Mouse (Mus musculus): ENCODE results near the gene Atp6v0a2. TPM values are rescaled to one million over a fixed set of nuclear protein-coding genes. Genes with fewer than 3 reads are reported as not detected.
"Not testable (repeated sequence)": the region's sequence is repeated elsewhere in the genome, so short reads cannot be mapped to it uniquely, and the experiment has no call there.

Atp6v0a2 gene
- 32.0 and 33.1 TPM in 2 replicates for polyA plus RNA-seq (2015; fragmentation: Nextera tagmentation; extraction: Ambion mirVana)

- Histone ChIP-seq H3K36me3 (ENCODE audit: control insufficient read depth, insufficient read depth, low read length) (peaks cover 2% of the 10 kb centered on the region; the same call in 1 of the 2 replicates), H3K9me3 (replicated peaks; ENCODE audit: control insufficient read depth, low read length, poor library complexity, severe bottlenecking) (no peaks in the 10 kb centered on the region), H3K27me3 (ENCODE audit: control insufficient read depth, insufficient read depth, low read depth, low read length) (no peaks in the 10 kb centered on the region), H3K9ac (ENCODE audit: low read depth, low read length) (peak within 1 kb of the TSS; percentile 93), H3K4me3 (ENCODE audit: low read depth, low read length) (peak within 1 kb of the TSS; percentile 97), H3K27ac (ENCODE audit: low read length) (peak within 1 kb of the TSS; percentile 72), H3K4me1 (ENCODE audit: control insufficient read depth, insufficient read depth, low read length) (peaks cover 19% of the 10 kb centered on the region), H3K4me2 (ENCODE audit: low read length) (peak within 1 kb of the TSS; percentile 86)
- peak; percentile 97 for ATAC-seq
- WGBS = under 1% methylated on average over 58 of the region's 58 CpGs
Measured at GRCm38 (mm10) chr5:124628448-124629363, at the start of gene Atp6v0a2. TSS of gene Atp6v0a2 (plus strand) at chr5:124628576.

- H3K9ac ChIP-seq (ENCODE audit: low read depth, low read length) = peak within 1 kb of the TSS; percentile 81
- WGBS = 1% methylated on average over 51 of the region's 51 CpGs
- ATAC-seq = peak; percentile 92
- H3K4me2 ChIP-seq (ENCODE audit: low read length) = peak within 1 kb of the TSS; percentile 99
- H3K36me3 ChIP-seq (ENCODE audit: control insufficient read depth, insufficient read depth, low read length) = peaks cover 19% of the 10 kb centered on the region
- H3K27ac ChIP-seq (ENCODE audit: low read length) = peak within 1 kb of the TSS; percentile 43
- H3K9me3 ChIP-seq (replicated peaks; ENCODE audit: control insufficient read depth, low read length, poor library complexity, severe bottlenecking) = no peaks in the 10 kb centered on the region
- H3K4me3 ChIP-seq (ENCODE audit: low read depth, low read length) = peak within 1 kb of the TSS; percentile 82
- H3K4me1 ChIP-seq (ENCODE audit: control insufficient read depth, insufficient read depth, low read length) = peaks cover 25% of the 10 kb centered on the region
- no peaks in the 10 kb centered on the region for H3K27me3 ChIP-seq (ENCODE audit: control insufficient read depth, insufficient read depth, low read depth, low read length)
Measured at GRCm38 (mm10) chr5:124578633-124579317, 49.6 kb upstream of the Atp6v0a2 start, which contains the start of the genes Eif2b1 and Gtf2h3. TSS of gene Eif2b1 (minus strand) at chr5:124579131. TSS of gene Gtf2h3 (plus strand) at chr5:124579140.

- no peak overlapping the region for H3K9ac ChIP-seq (ENCODE audit: low read depth, low read length)
- no peaks in the 10 kb centered on the region for H3K9me3 ChIP-seq (replicated peaks; ENCODE audit: control insufficient read depth, low read length, poor library complexity, severe bottlenecking)
- peaks cover 25% of the 10 kb centered on the region for H3K4me1 ChIP-seq (ENCODE audit: control insufficient read depth, insufficient read depth, low read length)
- H3K4me3 ChIP-seq (ENCODE audit: low read depth, low read length) = no peak overlapping the region
- WGBS = 90% methylated on average over 5 of the region's 5 CpGs
- peaks cover 21% of the 10 kb centered on the region for H3K36me3 ChIP-seq (ENCODE audit: control insufficient read depth, insufficient read depth, low read length)
- ATAC-seq = no peak
- H3K27ac ChIP-seq (ENCODE audit: low read length) = no peak overlapping the region
- H3K4me2 ChIP-seq (ENCODE audit: low read length) = no peak overlapping the region
- H3K27me3 ChIP-seq (ENCODE audit: control insufficient read depth, insufficient read depth, low read depth, low read length) = no peaks in the 10 kb centered on the region
Measured at GRCm38 (mm10) chr5:124582515-124582914, 45.9 kb upstream of the Atp6v0a2 start.

- Histone ChIP-seq H3K4me1 (ENCODE audit: control insufficient read depth, insufficient read depth, low read length) (no peaks in the 10 kb centered on the region), H3K4me2 (ENCODE audit: low read length) (no peak overlapping the region), H3K9me3 (replicated peaks; ENCODE audit: control insufficient read depth, low read length, poor library complexity, severe bottlenecking) (no peaks in the 10 kb centered on the region), H3K9ac (ENCODE audit: low read depth, low read length) (no peak overlapping the region), H3K4me3 (ENCODE audit: low read depth, low read length) (no peak overlapping the region), H3K36me3 (ENCODE audit: control insufficient read depth, insufficient read depth, low read length) (peaks cover 56% of the 10 kb centered on the region), H3K27me3 (ENCODE audit: control insufficient read depth, insufficient read depth, low read depth, low read length) (no peaks in the 10 kb centered on the region), H3K27ac (ENCODE audit: low read length) (no peak overlapping the region)
- no peak for ATAC-seq
- 97% methylated on average over 3 of the region's 3 CpGs for WGBS
Measured at GRCm38 (mm10) chr5:124592768-124593167, 35.6 kb upstream of the Atp6v0a2 start.

- Histone ChIP-seq H3K9me3 (replicated peaks; ENCODE audit: control insufficient read depth, low read length, poor library complexity, severe bottlenecking) (no peaks in the 10 kb centered on the region), H3K9ac (ENCODE audit: low read depth, low read length) (peak overlapping the region; percentile 79), H3K4me3 (ENCODE audit: low read depth, low read length) (peak overlapping the region; percentile 94), H3K4me1 (ENCODE audit: control insufficient read depth, insufficient read depth, low read length) (peaks cover 13% of the 10 kb centered on the region), H3K4me2 (ENCODE audit: low read length) (peak overlapping the region; percentile 96), H3K27me3 (ENCODE audit: control insufficient read depth, insufficient read depth, low read depth, low read length) (no peaks in the 10 kb centered on the region), H3K36me3 (ENCODE audit: control insufficient read depth, insufficient read depth, low read length) (peaks cover 26% of the 10 kb centered on the region), H3K27ac (ENCODE audit: low read length) (peak overlapping the region; percentile 66)
- ATAC-seq = peak; percentile 100
- 6% methylated on average over 30 of the region's 30 CpGs for WGBS
Measured at GRCm38 (mm10) chr5:124598224-124599174, 29.9 kb upstream of the Atp6v0a2 start.

GRCm38 (mm10) chr5:124599726-124600125 is 28.6 kb upstream of the Atp6v0a2 start:
- ATAC-seq; H3K9me3 ChIP-seq (replicated peaks; ENCODE audit: control insufficient read depth, low read length, poor library complexity, severe bottlenecking); H3K27ac ChIP-seq (ENCODE audit: low read length); H3K27me3 ChIP-seq (ENCODE audit: control insufficient read depth, insufficient read depth, low read depth, low read length); H3K4me3 ChIP-seq (ENCODE audit: low read depth, low read length); H3K9ac ChIP-seq (ENCODE audit: low read depth, low read length): not testable (repeated sequence)
- Histone ChIP-seq H3K4me2 (ENCODE audit: low read length) (peak overlapping the region; percentile 96), H3K36me3 (ENCODE audit: control insufficient read depth, insufficient read depth, low read length) (peaks cover 18% of the 10 kb centered on the region), H3K4me1 (ENCODE audit: control insufficient read depth, insufficient read depth, low read length) (peaks cover 13% of the 10 kb centered on the region)
- 62% methylated on average over 8 of the region's 8 CpGs for WGBS

- H3K4me1 ChIP-seq (ENCODE audit: control insufficient read depth, insufficient read depth, low read length) = peaks cover 13% of the 10 kb centered on the region
- no peaks in the 10 kb centered on the region for H3K9me3 ChIP-seq (replicated peaks; ENCODE audit: control insufficient read depth, low read length, poor library complexity, severe bottlenecking)
- no peak overlapping the region for H3K27ac ChIP-seq (ENCODE audit: low read length)
- no peaks in the 10 kb centered on the region for H3K27me3 ChIP-seq (ENCODE audit: control insufficient read depth, insufficient read depth, low read depth, low read length)
- 74% methylated on average over 5 of the region's 5 CpGs for WGBS
- no peak overlapping the region for H3K4me2 ChIP-seq (ENCODE audit: low read length)
- no peak overlapping the region for H3K4me3 ChIP-seq (ENCODE audit: low read depth, low read length)
- H3K36me3 ChIP-seq (ENCODE audit: control insufficient read depth, insufficient read depth, low read length) = no peaks in the 10 kb centered on the region
- H3K9ac ChIP-seq (ENCODE audit: low read depth, low read length) = no peak overlapping the region
- ATAC-seq = no peak
Measured at GRCm38 (mm10) chr5:124602349-124602748, 26.0 kb upstream of the Atp6v0a2 start.

GRCm38 (mm10) chr5:124604296-124604695 is 24.1 kb upstream of the Atp6v0a2 start:
- H3K9me3 ChIP-seq (replicated peaks; ENCODE audit: control insufficient read depth, low read length, poor library complexity, severe bottlenecking) = no peaks in the 10 kb centered on the region
- peaks cover 2% of the 10 kb centered on the region; the same call in 1 of the 2 replicates for H3K36me3 ChIP-seq (ENCODE audit: control insufficient read depth, insufficient read depth, low read length)
- H3K27me3 ChIP-seq (ENCODE audit: control insufficient read depth, insufficient read depth, low read depth, low read length) = no peaks in the 10 kb centered on the region
- H3K27ac ChIP-seq (ENCODE audit: low read length) = no peak overlapping the region
- no peak for ATAC-seq
- no peak overlapping the region for H3K4me3 ChIP-seq (ENCODE audit: low read depth, low read length)
- no peak overlapping the region for H3K4me2 ChIP-seq (ENCODE audit: low read length)
- 92% methylated on average over 4 of the region's 4 CpGs for WGBS
- peaks cover 5% of the 10 kb centered on the region for H3K4me1 ChIP-seq (ENCODE audit: control insufficient read depth, insufficient read depth, low read length)
- H3K9ac ChIP-seq (ENCODE audit: low read depth, low read length) = no peak overlapping the region

Measured in midbrain, embryonic 16.5 days (tissue).